Mouse (Mus musculus): ENCODE data around the gene Creld2.

Gene Creld2

GRCm38 (mm10) chr15:88854969-88855830 lies 35.8 kb downstream of the Creld2 start:
- ChIA-PET POLR2A (interaction anchor here (0.6 to 9.8 kb wide), 34 partner anchors 7 to 359 kb away, joined by 3 to 199 read pairs (median 7); partner anchors contain the start of genes Pim3 (in 3 of the 4), Alg12 (in 1 of the 4) and Creld2 (in 1 of the 4)), CTCF (interaction anchor here in 3 of 4 experiments (0.7 to 3.8 kb wide), 9 partner anchors 8 to 131 kb away, joined by 3 to 23 read pairs (median 5); no protein-coding TSS in a partner anchor)

GRCm38 (mm10) chr15:88855896-88856417 lies 36.5 kb downstream of the Creld2 start:
- ChIA-PET CTCF (interaction anchor here in 2 of 4 experiments (0.7 to 3.8 kb wide), 7 partner anchors 8 to 131 kb away, joined by 3 to 23 read pairs (median 5); no protein-coding TSS in a partner anchor), POLR2A (interaction anchor here in 2 of 4 experiments (0.6 to 9.8 kb wide), 22 partner anchors 9 to 147 kb away, joined by 3 to 199 read pairs (median 7); partner anchors contain the start of gene Pim3 (in 1 of the 2))

GRCm38 (mm10) chr15:88856613-88857012 lies 37.2 kb downstream of the Creld2 start:
- ChIA-PET CTCF (interaction anchor here in 2 of 4 experiments (0.6 to 3.8 kb wide), 3 partner anchors 20 to 65 kb away, joined by 3 to 23 read pairs (median 3); no protein-coding TSS in a partner anchor), POLR2A (interaction anchor here in 2 of 4 experiments (0.7 to 9.8 kb wide), 15 partner anchors 8 to 148 kb away, joined by 3 to 199 read pairs (median 4); partner anchors contain the start of gene Pim3 (in 1 of the 2))

GRCm38 (mm10) chr15:88857361-88857760 lies 37.9 kb downstream of the Creld2 start:
- CTCF ChIA-PET = interaction anchor here in 2 of 4 experiments (0.6 to 3.8 kb wide), 2 partner anchors 21 to 62 kb away, joined by 3 to 23 read pairs; no protein-coding TSS in a partner anchor
- POLR2A ChIA-PET = interaction anchor here in 2 of 4 experiments (0.7 to 9.8 kb wide), 14 partner anchors 8 to 149 kb away, joined by 3 to 199 read pairs (median 4); partner anchors contain the start of gene Pim3 (in 1 of the 2)

DNA sequence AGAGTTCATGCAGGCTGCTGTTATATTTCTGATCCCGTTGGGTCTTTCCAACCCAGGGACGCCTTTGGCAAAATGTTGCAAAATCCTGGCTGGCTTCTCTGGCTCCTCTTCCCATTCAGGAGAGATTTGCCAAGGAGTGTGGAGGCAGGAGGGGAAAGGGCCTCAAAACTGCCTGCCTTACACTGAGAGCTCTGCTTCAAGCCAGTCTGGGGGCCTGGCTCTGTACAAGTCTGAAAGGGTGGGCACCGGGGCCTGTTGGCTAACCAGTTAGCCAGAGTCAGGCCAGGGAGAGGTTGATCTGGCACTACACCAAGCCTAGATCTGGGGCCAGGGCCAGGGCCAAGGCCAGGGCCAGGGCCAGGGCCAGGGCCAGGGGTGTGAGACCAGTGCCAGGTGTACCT lies 38.7 kb downstream of the Creld2 start:
- ChIA-PET CTCF (no interaction called here), POLR2A (interaction anchor here in 2 of 4 experiments (9.7 to 9.8 kb wide), 2 partner anchors 7 to 9 kb away, joined by 142 to 199 read pairs; partner anchors contain the start of gene Pim3 (in 1 of the 2))

- ChIA-PET CTCF (no interaction called here), POLR2A (interaction anchor here in 1 of 4 experiments (9.7 kb wide), 1 partner anchor 6 kb away, joined by 199 read pairs; the partner anchor contains the start of gene Pim3)
Measured at GRCm38 (mm10) chr15:88858707-88859106, 39.3 kb downstream of the Creld2 start.

GRCm38 (mm10) chr15:88859206-88859970 lies 39.9 kb downstream of the Creld2 start:
- POLR2A ChIA-PET = interaction anchor here in 2 of 4 experiments (1.2 to 9.4 kb wide), 7 partner anchors 15 to 319 kb away, joined by 3 to 245 read pairs (median 4); no protein-coding TSS in a partner anchor

GRCm38 (mm10) chr15:88860781-88861180 lies 41.3 kb downstream of the Creld2 start:
- POLR2A ChIA-PET = interaction anchor here (0.7 to 14.2 kb wide), 41 partner anchors 7 to 513 kb away, joined by 3 to 252 read pairs (median 11); partner anchors contain the start of genes Alg12 (in 3 of the 4), Creld2 (in 2 of the 4), Dennd6b (in 1 of the 4) and Hdac10 (in 1 of the 4)
- CTCF ChIA-PET = interaction anchor here in 2 of 4 experiments (0.6 to 1.4 kb wide), 4 partner anchors 11 to 350 kb away, joined by 3 to 4 read pairs (median 4); partner anchors contain the start of gene Ppp6r2 (in 1 of the 2)

More at GRCm38 (mm10) chr15:88859206-88859970, 39.9 kb downstream of the Creld2 start:
- CTCF ChIA-PET = interaction anchor here in 1 of 4 experiments (1.4 kb wide), 1 partner anchor 17 kb away, joined by 4 read pairs; no protein-coding TSS in a partner anchor

GRCm38 (mm10) chr15:88861772-88862622 lies 42.6 kb downstream of the Creld2 start, which contains the start of gene Pim3:
Pim3 (plus strand) TSS chr15:88862186.
- ChIA-PET POLR2A (interaction anchor here (0.5 to 14.2 kb wide), 102 partner anchors 8 to 512 kb away, joined by 3 to 252 read pairs (median 5); partner anchors contain the start of genes Alg12 (in 3 of the 4), Creld2 (in 2 of the 4), Hdac10 (in 2 of the 4) and Ppp6r2 (in 2 of the 4)), CTCF (interaction anchor here (0.6 to 1.8 kb wide), 19 partner anchors 9 to 348 kb away, joined by 3 to 17 read pairs (median 4); no protein-coding TSS in a partner anchor)

DNA sequence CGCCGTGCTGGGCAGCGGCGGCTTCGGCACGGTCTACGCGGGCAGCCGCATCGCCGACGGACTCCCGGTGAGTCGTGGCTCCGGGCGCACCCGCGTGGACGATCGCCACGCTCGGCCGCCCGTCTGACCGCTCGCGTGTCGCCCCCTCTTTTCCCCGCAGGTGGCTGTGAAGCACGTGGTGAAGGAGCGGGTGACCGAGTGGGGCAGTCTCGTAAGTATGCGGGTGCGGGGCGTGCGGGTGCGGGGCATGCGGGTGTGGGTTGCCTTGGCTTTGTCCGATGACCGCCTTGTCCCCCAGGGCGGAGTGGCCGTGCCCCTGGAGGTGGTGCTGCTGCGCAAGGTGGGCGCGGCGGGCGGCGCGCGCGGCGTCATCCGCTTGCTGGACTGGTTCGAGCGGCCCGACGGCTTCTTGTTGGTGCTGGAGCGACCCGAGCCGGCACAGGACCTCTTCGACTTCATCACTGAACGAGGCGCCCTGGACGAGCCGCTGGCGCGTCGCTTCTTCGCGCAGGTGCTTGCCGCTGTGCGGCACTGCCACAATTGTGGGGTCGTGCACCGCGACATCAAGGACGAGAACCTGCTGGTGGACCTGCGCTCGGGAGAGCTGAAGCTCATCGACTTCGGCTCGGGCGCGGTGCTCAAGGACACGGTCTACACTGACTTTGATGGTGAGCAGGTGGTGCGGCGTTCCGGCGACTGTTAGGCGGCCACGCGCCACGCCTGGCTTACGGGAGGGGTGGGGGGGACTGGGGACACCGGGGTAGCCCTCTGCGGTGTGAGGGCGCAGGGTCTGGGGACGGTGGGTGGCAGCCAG lies 43.6 kb downstream of the Creld2 start:
- CTCF ChIA-PET = interaction anchor here (0.8 to 2.5 kb wide), 24 partner anchors 9 to 58 kb away, joined by 3 to 22 read pairs (median 5); no protein-coding TSS in a partner anchor
- POLR2A ChIA-PET = interaction anchor here (0.5 to 14.2 kb wide), 116 partner anchors 7 to 567 kb away, joined by 3 to 252 read pairs (median 5); partner anchors contain the start of genes Alg12 (in 2 of the 4), Creld2 (in 2 of the 4), Ppp6r2 (in 2 of the 4) and Zbed4 (in 2 of the 4)

- CTCF ChIA-PET = interaction anchor here (0.6 to 5.3 kb wide), 21 partner anchors 8 to 347 kb away, joined by 3 to 33 read pairs (median 4); partner anchors contain the start of gene Ppp6r2 (in 1 of the 4)
- POLR2A ChIA-PET = interaction anchor here (0.5 to 14.2 kb wide), 76 partner anchors 9 to 1110 kb away, joined by 3 to 252 read pairs (median 6); partner anchors contain the start of genes Alg12 (in 2 of the 4), Creld2 (in 2 of the 4), Zbed4 (in 2 of the 4) and Chkb (in 1 of the 4)
Measured at GRCm38 (mm10) chr15:88863695-88864231, 44.3 kb downstream of the Creld2 start.

DNA sequence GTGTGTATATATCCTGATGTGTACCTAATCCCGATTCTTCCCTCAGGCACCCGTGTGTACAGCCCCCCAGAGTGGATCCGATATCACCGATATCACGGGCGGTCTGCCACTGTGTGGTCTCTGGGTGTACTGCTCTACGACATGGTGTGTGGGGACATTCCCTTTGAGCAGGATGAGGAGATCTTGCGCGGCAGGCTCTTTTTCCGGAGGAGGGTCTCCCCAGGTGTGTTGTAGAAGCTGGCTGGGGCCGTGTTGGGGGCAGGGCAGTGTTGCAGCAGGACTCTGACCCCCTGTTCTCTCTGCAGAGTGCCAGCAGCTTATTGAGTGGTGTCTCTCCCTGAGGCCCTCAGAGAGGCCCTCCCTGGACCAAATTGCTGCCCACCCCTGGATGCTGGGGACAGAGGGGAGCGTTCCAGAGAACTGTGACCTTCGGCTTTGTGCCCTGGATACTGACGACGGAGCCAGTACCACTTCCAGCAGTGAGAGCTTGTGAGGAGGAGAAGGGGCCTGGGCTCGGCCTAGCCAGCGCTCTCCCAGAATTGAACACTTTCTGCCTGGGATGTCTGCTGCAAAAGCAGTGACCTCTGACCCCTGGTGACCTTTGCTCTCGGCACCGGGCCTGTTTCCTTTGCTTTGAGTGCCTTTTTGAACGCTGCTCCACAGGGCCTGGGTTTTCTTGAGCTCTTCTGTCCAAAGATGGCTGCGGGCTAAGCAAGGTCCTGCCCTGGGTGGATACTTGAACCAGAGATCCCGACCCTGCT lies 45.0 kb downstream of the Creld2 start:
- CTCF ChIA-PET = interaction anchor here (0.6 to 5.3 kb wide), 21 partner anchors 8 to 347 kb away, joined by 3 to 33 read pairs (median 4); partner anchors contain the start of gene Ppp6r2 (in 1 of the 4)
- POLR2A ChIA-PET = interaction anchor here (0.5 to 14.2 kb wide), 81 partner anchors 8 to 1110 kb away, joined by 3 to 252 read pairs (median 6); partner anchors contain the start of genes Alg12 (in 2 of the 4), Creld2 (in 2 of the 4), Zbed4 (in 2 of the 4) and Chkb (in 1 of the 4)

- POLR2A ChIA-PET = interaction anchor here in 3 of 4 experiments (0.6 to 14.2 kb wide), 47 partner anchors 8 to 450 kb away, joined by 3 to 252 read pairs (median 20); partner anchors contain the start of genes Dennd6b (in 1 of the 3), Sbf1 (in 1 of the 3) and Zbed4 (in 1 of the 3)
- CTCF ChIA-PET = interaction anchor here in 2 of 4 experiments (1.2 to 5.3 kb wide), 7 partner anchors 11 to 56 kb away, joined by 3 to 33 read pairs (median 10); no protein-coding TSS in a partner anchor
Measured at GRCm38 (mm10) chr15:88865061-88865460, 45.6 kb downstream of the Creld2 start.

Data from embryonic stem cell, embryonic (primary cell).